Mouse (Mus musculus): ENCODE data around the gene Kcnq2. TPM values are rescaled to one million over a fixed set of nuclear protein-coding genes. Genes with fewer than 3 reads are reported as not detected.

Kcnq2 gene
- polyA plus RNA-seq, 1 experiment from 2014 or later: 41.6 TPM

DNA sequence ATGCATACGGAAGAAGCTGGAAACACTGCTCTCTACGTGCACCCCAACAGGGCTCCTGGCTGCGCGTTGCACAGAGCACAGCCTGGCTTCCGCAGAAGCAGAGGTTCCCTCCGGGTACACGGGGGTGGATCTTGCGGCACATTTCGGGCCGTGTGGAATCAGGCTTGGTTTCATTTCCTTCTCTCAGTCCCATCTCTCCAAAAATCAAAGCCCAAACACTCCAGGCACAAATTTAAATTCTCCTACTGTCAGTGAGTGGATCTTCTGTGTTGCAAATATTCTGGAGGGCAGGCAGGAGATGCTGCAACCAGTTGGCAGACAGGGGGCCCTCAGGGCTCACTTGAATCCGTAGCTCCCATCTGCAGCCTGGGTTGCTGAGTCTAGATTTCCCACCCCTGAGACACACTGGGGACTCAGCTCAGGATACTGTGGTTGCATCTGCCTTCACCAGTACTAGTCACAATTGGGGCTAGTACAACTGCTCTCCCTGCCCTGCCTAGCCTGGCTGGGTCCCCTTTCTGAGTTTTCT, 103.6 kb downstream of the Kcnq2 start:
- Histone ChIP-seq H3K4me3 (no peak overlapping the region), H3K9me3 (no peaks in the 10 kb centered on the region), H3K27me3 (replicated peaks) (no peaks in the 10 kb centered on the region), H3K36me3 (peaks cover 61% of the 10 kb centered on the region), H3K4me1 (peaks cover 11% of the 10 kb centered on the region; the same call in 1 of the 2 replicates), H3K4me2 (replicated peaks) (no peak overlapping the region), H3K9ac (no peak overlapping the region), H3K27ac (no peak overlapping the region)
- no peak for ATAC-seq (ENCODE audit: low FRiP score, low read depth)
- 82% methylated on average over 11 of the region's 11 CpGs for WGBS

Other genes starting within 250 kb of the Kcnq2 start
- 62.4 and 64.7 TPM in 2 replicates for gene Ythdf1, start 214.4 kb downstream of the Kcnq2 start, polyA plus RNA-seq (2016; fragmentation: Nextera tagmentation; extraction: Ambion mirVana)
- gene Birc7, start 206.3 kb downstream of the Kcnq2 start, polyA plus RNA-seq (2016; fragmentation: Nextera tagmentation; extraction: Ambion mirVana): 0.27 and 0.34 TPM in 2 replicates
- gene Nkain4, start 180.6 kb downstream of the Kcnq2 start, polyA plus RNA-seq (2016; fragmentation: Nextera tagmentation; extraction: Ambion mirVana): 90.6 and 92.9 TPM in 2 replicates
- gene Arfgap1, start 168.1 kb downstream of the Kcnq2 start, polyA plus RNA-seq (2016; fragmentation: Nextera tagmentation; extraction: Ambion mirVana): 95.1 and 101 TPM in 2 replicates
- 1.8 TPM in 2 replicates for gene Col20a1, start 148.8 kb downstream of the Kcnq2 start, polyA plus RNA-seq (2016; fragmentation: Nextera tagmentation; extraction: Ambion mirVana)
- gene Chrna4, start 91.8 kb downstream of the Kcnq2 start, polyA plus RNA-seq (2016; fragmentation: Nextera tagmentation; extraction: Ambion mirVana): 61.7 and 65.1 TPM in 2 replicates
- gene Eef1a2, start 21.7 kb upstream of the Kcnq2 start, polyA plus RNA-seq (2016; fragmentation: Nextera tagmentation; extraction: Ambion mirVana): 2.8 and 3.4 TPM in 2 replicates
- gene Ppdpf, start 51.9 kb upstream of the Kcnq2 start, polyA plus RNA-seq (2016; fragmentation: Nextera tagmentation; extraction: Ambion mirVana): 424 and 444 TPM in 2 replicates
- gene Ptk6, start 67.5 kb upstream of the Kcnq2 start, polyA plus RNA-seq (2016; fragmentation: Nextera tagmentation; extraction: Ambion mirVana): not detected in 2 replicates
- gene Srms, start 77.9 kb upstream of the Kcnq2 start, polyA plus RNA-seq (2016; fragmentation: Nextera tagmentation; extraction: Ambion mirVana): 0.11 and 0.18 TPM in 2 replicates
- not detected in 2 replicates for gene Fndc11, start 84.7 kb upstream of the Kcnq2 start, polyA plus RNA-seq (2016; fragmentation: Nextera tagmentation; extraction: Ambion mirVana)
- gene Helz2, start 106.7 kb upstream of the Kcnq2 start, polyA plus RNA-seq (2016; fragmentation: Nextera tagmentation; extraction: Ambion mirVana): 0.43 and 0.70 TPM in 2 replicates
- 20.6 and 21.4 TPM in 2 replicates for gene Gmeb2, start 152.7 kb upstream of the Kcnq2 start, polyA plus RNA-seq (2016; fragmentation: Nextera tagmentation; extraction: Ambion mirVana)
- 649 and 671 TPM in 2 replicates for gene Stmn3, start 179.2 kb upstream of the Kcnq2 start, polyA plus RNA-seq (2016; fragmentation: Nextera tagmentation; extraction: Ambion mirVana)
- 41.1 and 49.0 TPM in 2 replicates for gene Rtel1, start 184.4 kb upstream of the Kcnq2 start, polyA plus RNA-seq (2016; fragmentation: Nextera tagmentation; extraction: Ambion mirVana)
- gene Zgpat, start 229.6 kb upstream of the Kcnq2 start, polyA plus RNA-seq (2016; fragmentation: Nextera tagmentation; extraction: Ambion mirVana): 69.8 and 74.4 TPM in 2 replicates
- 79.6 and 82.7 TPM in 2 replicates for gene Arfrp1, start 230.1 kb upstream of the Kcnq2 start, polyA plus RNA-seq (2016; fragmentation: Nextera tagmentation; extraction: Ambion mirVana)
- gene Lime1, start 244.8 kb upstream of the Kcnq2 start, polyA plus RNA-seq (2016; fragmentation: Nextera tagmentation; extraction: Ambion mirVana): 36.8 and 41.8 TPM in 2 replicates

Data from neural tube, embryonic 12.5 days (tissue).